17 mouse cellular contexts compared by ENCODE assay signal in genomic region chr2:106719434-106719833, GRCm38 (mm10). TPM values are rescaled to one million over a fixed set of nuclear protein-coding genes. Genes with fewer than 3 reads are reported as not detected.
DNase-seq lines count a peak whose midpoint lies in the region; ATAC-seq and TF ChIP-seq lines count a peak whose summit lies in the region.
"Had no signal": no experiment of that assay in that cellular context is flagged by ENCODE, and none has a peak within 500 bp of the region (broad histone marks: within the 10 kb centered on the region; RNA-seq: fewer than 3 reads in every experiment).

No protein-coding gene starts in this region.

- H3K4me3 ChIP-seq in forebrain, embryonic 11.5 days (ENCODE audit: low read depth, low read length) = no peak overlapping the region
- no peak overlapping the region for H3K4me3 ChIP-seq in forebrain, embryonic 13.5 days
- H3K4me3 ChIP-seq in kidney, adult 2 months (ENCODE audit: insufficient read depth, low read depth, low read length) = no peak overlapping the region
- H3K4me3 ChIP-seq: erythroblast, embryonic 14.5 days; midbrain, embryonic 13.5 days had no signal

- peak; percentile 43 for DNase-seq in forebrain, embryonic 11.5 days (ENCODE audit: low spot score)
- DNase-seq in kidney, postnatal 10 days = peak; percentile 43
- no peak for DNase-seq in kidney, adult 2 months
- DNase-seq in heart, adult 9 months (ENCODE audit: low spot score in 2 of 2) = peak; percentile 16 to 44
- peak; percentile 14 for DNase-seq in lung, postnatal 36 days
- no peak for DNase-seq in gastrocnemius, postnatal 25 days
- no peak for DNase-seq in adrenal gland, postnatal 10 days
- DNase-seq: adrenal gland, postnatal 25 days; kidney, postnatal 25 days; layer of hippocampus, postnatal 36 days; thymus, adult 2 months had no signal

- no peaks in the 10 kb centered on the region for H3K36me3 ChIP-seq in forebrain, embryonic 11.5 days (ENCODE audit: control insufficient read depth, insufficient read depth, low read length)
- no peaks in the 10 kb centered on the region for H3K36me3 ChIP-seq in forebrain, embryonic 13.5 days (ENCODE audit: poor library complexity, severe bottlenecking)
- H3K36me3 ChIP-seq in kidney, adult 2 months (ENCODE audit: control insufficient read depth, insufficient read depth, low read length) = no peaks in the 10 kb centered on the region
- H3K36me3 ChIP-seq: midbrain, embryonic 13.5 days had no signal

- TF ChIP-seq CTCF in kidney, adult 2 months (conservative IDR thresholded peaks at IDR 0.05; ENCODE audit: insufficient read depth, insufficient read length, low read depth, low read length) = no peak

- no peak for ATAC-seq in forebrain, embryonic 11.5 days (replicated peaks; ENCODE audit: low FRiP score)
- ATAC-seq in forebrain, embryonic 13.5 days = no peak
- ATAC-seq: intestine, postnatal 0 days; midbrain, embryonic 13.5 days had no signal

- H3K27ac ChIP-seq in forebrain, embryonic 11.5 days (ENCODE audit: low read depth, low read length) = no peak overlapping the region
- H3K27ac ChIP-seq in forebrain, embryonic 13.5 days = no peak overlapping the region
- no peak overlapping the region for H3K27ac ChIP-seq in kidney, adult 2 months (ENCODE audit: insufficient read depth, low read depth, low read length)
- H3K27ac ChIP-seq: midbrain, embryonic 13.5 days had no signal

- peaks cover 21% of the 10 kb centered on the region for H3K4me1 ChIP-seq in forebrain, embryonic 11.5 days (replicated peaks; ENCODE audit: control insufficient read depth, insufficient read depth, low read length)
- H3K4me1 ChIP-seq in forebrain, embryonic 13.5 days = peaks cover 84% of the 10 kb centered on the region
- H3K4me1 ChIP-seq in kidney, adult 2 months (ENCODE audit: control insufficient read depth, insufficient read depth, low read length) = no peaks in the 10 kb centered on the region

- TF ChIP-seq POLR2A in kidney, adult 2 months (IDR thresholded peaks at IDR 0.05; ENCODE audit: low read depth, low read length) = no peak

- no peaks in the 10 kb centered on the region for H3K9me3 ChIP-seq in forebrain, embryonic 11.5 days (ENCODE audit: control insufficient read depth, low read length)
- no peaks in the 10 kb centered on the region for H3K9me3 ChIP-seq in forebrain, embryonic 13.5 days (replicated peaks)
- H3K9me3 ChIP-seq: midbrain, embryonic 13.5 days had no signal

- H3K4me2 ChIP-seq in forebrain, embryonic 11.5 days (ENCODE audit: low read depth, low read length, severe bottlenecking) = no peak overlapping the region
- no peak overlapping the region for H3K4me2 ChIP-seq in forebrain, embryonic 13.5 days
- H3K4me2 ChIP-seq: liver, embryonic 11.5 days; midbrain, embryonic 13.5 days had no signal

- H3K27me3 ChIP-seq in forebrain, embryonic 11.5 days (ENCODE audit: control insufficient read depth, insufficient read depth, low read length) = no peaks in the 10 kb centered on the region
- H3K27me3 ChIP-seq in forebrain, embryonic 13.5 days = no peaks in the 10 kb centered on the region
- no peaks in the 10 kb centered on the region for H3K27me3 ChIP-seq in kidney, adult 2 months (replicated peaks; ENCODE audit: control insufficient read depth, insufficient read depth, low read length)
- H3K27me3 ChIP-seq: CH12.LX; midbrain, embryonic 13.5 days had no signal

- H3K9ac ChIP-seq in forebrain, embryonic 11.5 days (ENCODE audit: low read length) = no peak overlapping the region
- H3K9ac ChIP-seq in forebrain, embryonic 13.5 days = no peak overlapping the region
- H3K9ac ChIP-seq: midbrain, embryonic 13.5 days had no signal

- WGBS in forebrain, embryonic 11.5 days = 96% methylated on average over 3 of the region's 3 CpGs
- WGBS in forebrain, embryonic 13.5 days = 93% methylated on average over 3 of the region's 3 CpGs
- WGBS in kidney, adult 2 months = 75% methylated on average over 3 of the region's 3 CpGs

RNA-seq across cellular contexts. Expression of gene Mpped2, which starts 26.4 kb away (rescaled TPM):
- 102 and 121 TPM in 2 replicates for polyA plus RNA-seq in forebrain, embryonic 11.5 days (2014; fragmentation: Nextera tagmentation; extraction: Ambion mirVana)
- 180 and 197 TPM in 2 replicates for polyA plus RNA-seq in forebrain, embryonic 13.5 days (2015; fragmentation: Nextera tagmentation; extraction: Ambion mirVana)
- 3.4 and 4.1 TPM in 2 replicates for polyA plus RNA-seq in kidney, adult 2 months (2012; rRNA removed)
- total RNA-seq in gastrocnemius, postnatal 25 days (2021) = 1 to 10 TPM; 3.0 to 3.4 TPM
- total RNA-seq in adrenal gland, postnatal 10 days (2021) = 10 to 100 TPM; 20.3 to 27.4 TPM
- total RNA-seq: CH12.LX had no signal
- polyA plus RNA-seq: erythroblast, embryonic 14.5 days had no signal

Comparison
In these comparisons a context has a peak if more than half of its experiments do, and no peak if none do; other contexts are left out.
1. DNase-seq: peak in forebrain, embryonic 11.5 days (single experiment), kidney, postnatal 10 days (single experiment), heart, adult 9 months (2 of 2) and lung, postnatal 36 days (single experiment); none in kidney, adult 2 months (single experiment), gastrocnemius, postnatal 25 days (single experiment) and adrenal gland, postnatal 10 days (single experiment).
2. RNA of gene Mpped2, which starts 26.4 kb away (polyA plus RNA-seq): 180 to 197 TPM in forebrain, embryonic 13.5 days and 102 to 121 TPM in forebrain, embryonic 11.5 days; 3.4 to 4.1 TPM in kidney, adult 2 months; every median in the first group is over 10 times any median in the second.